Mouse (Mus musculus): ENCODE measurements around the gene Slit3. TPM values are rescaled to one million over a fixed set of nuclear protein-coding genes. Genes with fewer than 3 reads are reported as not detected.

Gene Slit3
- total and polyA plus RNA-seq, 2 experiments from 2014 or later: 6.7 to 23.7 TPM

DNA sequence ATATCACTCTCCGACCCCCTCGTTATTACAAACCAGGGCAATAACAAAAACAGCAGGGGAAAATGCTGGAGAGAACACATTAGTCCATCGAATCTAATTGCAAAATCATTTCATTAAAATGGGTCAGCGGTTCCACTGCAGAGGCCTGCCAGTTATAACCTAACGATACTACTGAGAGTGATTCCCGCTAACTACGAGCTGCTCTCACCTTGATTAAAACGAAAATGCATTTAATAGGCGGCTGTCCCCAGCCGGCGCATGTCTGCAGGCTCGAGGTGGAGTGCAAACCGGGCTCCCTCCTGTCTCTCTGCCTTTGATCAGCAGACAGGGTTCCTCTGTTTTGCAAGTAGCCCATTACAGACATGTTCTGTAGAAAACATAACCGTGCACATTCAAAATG lies 498.4 kb downstream of the Slit3 start:
- no peak overlapping the region for H3K4me3 ChIP-seq (ENCODE audit: low read depth, low read length)
- H3K9me3 ChIP-seq (replicated peaks; ENCODE audit: control insufficient read depth, low read length): no peaks in the 10 kb centered on the region
- H3K27ac ChIP-seq (ENCODE audit: low read depth): no peak overlapping the region
- no peaks in the 10 kb centered on the region for H3K4me1 ChIP-seq (ENCODE audit: control insufficient read depth, insufficient read depth)
- DNase-seq (ENCODE audit: low spot score): no peak
- no peak overlapping the region for H3K9ac ChIP-seq (replicated peaks; ENCODE audit: low read depth, low read length)
- no peak for ATAC-seq (ENCODE audit: insufficient read depth, low read depth)
- TF ChIP-seq CTCF (IDR thresholded peaks at IDR 0.05; ENCODE audit: low read depth) (no peak), EP300 (IDR thresholded peaks at IDR 0.05; ENCODE audit: low read depth) (no peak)
- no peak overlapping the region for H3K4me2 ChIP-seq (ENCODE audit: low read depth, low read length)
- H3K27me3 ChIP-seq (ENCODE audit: control insufficient read depth, insufficient read depth, low read length): no peaks in the 10 kb centered on the region
- WGBS: 86% methylated on average over 14 of the region's 14 CpGs
- H3K36me3 ChIP-seq (replicated peaks; ENCODE audit: control insufficient read depth, insufficient read depth, low read length): no peaks in the 10 kb centered on the region

DNA sequence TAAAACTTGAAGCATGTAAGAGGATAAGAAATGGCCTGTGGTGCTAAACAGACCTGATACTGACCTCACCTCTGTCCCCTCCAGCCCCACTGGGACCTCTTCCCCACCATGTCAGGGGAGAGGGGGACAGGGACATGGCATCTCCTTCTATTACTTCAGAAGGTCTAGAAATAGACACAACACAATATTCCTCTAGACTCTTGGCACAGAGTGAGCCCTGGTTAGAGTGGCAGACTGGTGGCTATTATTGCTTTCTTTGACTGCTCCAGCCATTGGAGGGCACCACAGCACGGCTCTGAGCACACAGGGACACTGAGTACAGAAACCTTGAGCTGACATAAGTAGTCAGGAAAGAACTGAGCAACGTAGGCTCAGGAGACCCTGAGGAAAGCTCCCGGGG lies 501.7 kb downstream of the Slit3 start:
- WGBS: 73% methylated on average over 3 of the region's 3 CpGs
- Histone ChIP-seq H3K4me2 (ENCODE audit: low read depth, low read length) (no peak overlapping the region), H3K4me3 (ENCODE audit: low read depth, low read length) (no peak overlapping the region), H3K9me3 (replicated peaks; ENCODE audit: control insufficient read depth, low read length) (no peaks in the 10 kb centered on the region), H3K4me1 (ENCODE audit: control insufficient read depth, insufficient read depth) (peaks cover 23% of the 10 kb centered on the region), H3K36me3 (replicated peaks; ENCODE audit: control insufficient read depth, insufficient read depth, low read length) (no peaks in the 10 kb centered on the region), H3K27me3 (ENCODE audit: control insufficient read depth, insufficient read depth, low read length) (no peaks in the 10 kb centered on the region), H3K9ac (replicated peaks; ENCODE audit: low read depth, low read length) (no peak overlapping the region), H3K27ac (ENCODE audit: low read depth) (no peak overlapping the region)
- no peak for TF ChIP-seq EP300 (IDR thresholded peaks at IDR 0.05; ENCODE audit: low read depth)
- TF ChIP-seq CTCF (IDR thresholded peaks at IDR 0.05; ENCODE audit: low read depth): peak; percentile 41
- ATAC-seq (ENCODE audit: insufficient read depth, low read depth) (peak; percentile 28; the same call in 1 of the 2 replicates), DNase-seq (ENCODE audit: low spot score) (peak; percentile 36)

DNA sequence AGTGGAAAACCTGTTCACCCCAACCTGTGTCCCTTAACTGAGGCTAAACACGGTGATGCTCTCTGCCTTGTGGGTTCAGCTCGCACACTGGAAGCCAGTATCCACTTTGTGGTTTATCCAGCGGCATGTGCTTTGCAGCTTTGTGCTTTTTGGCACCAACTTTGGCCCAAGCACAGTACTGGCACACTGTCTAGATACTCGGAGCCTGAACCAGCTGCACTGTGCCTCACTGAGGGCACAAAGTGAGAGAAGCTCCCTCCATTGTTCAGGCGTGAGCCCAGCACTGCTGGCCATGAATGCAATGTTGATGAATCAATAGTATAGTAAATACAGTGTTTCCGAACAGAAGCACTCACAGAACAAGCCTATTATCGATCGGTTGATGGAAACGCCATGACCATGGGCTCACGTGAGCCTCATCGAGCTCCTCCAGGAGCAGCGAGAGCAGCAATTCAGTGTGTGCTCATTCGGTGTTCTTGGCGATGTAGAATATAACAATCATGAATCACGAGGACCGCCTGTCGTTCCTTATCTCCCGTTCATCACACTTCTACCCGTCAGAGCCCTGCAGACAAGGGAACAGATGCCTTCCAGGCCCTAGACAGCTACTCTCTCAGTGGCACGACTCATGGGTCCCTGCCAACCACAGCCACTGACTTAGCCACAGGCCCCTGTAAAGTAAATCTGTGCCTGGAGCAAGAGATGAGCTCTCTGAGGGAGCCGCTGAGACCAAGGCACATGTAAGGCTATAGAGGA lies 503.7 kb downstream of the Slit3 start:
- Histone ChIP-seq H3K36me3 (replicated peaks; ENCODE audit: control insufficient read depth, insufficient read depth, low read length) (no peaks in the 10 kb centered on the region; the same call in 1 of the 2 replicates), H3K4me3 (ENCODE audit: low read depth, low read length) (no peak overlapping the region), H3K27ac (ENCODE audit: low read depth) (no peak overlapping the region), H3K9ac (replicated peaks; ENCODE audit: low read depth, low read length) (no peak overlapping the region), H3K27me3 (ENCODE audit: control insufficient read depth, insufficient read depth, low read length) (no peaks in the 10 kb centered on the region), H3K9me3 (replicated peaks; ENCODE audit: control insufficient read depth, low read length) (no peaks in the 10 kb centered on the region), H3K4me2 (ENCODE audit: low read depth, low read length) (no peak overlapping the region), H3K4me1 (ENCODE audit: control insufficient read depth, insufficient read depth) (peaks cover 27% of the 10 kb centered on the region)
- ATAC-seq (ENCODE audit: insufficient read depth, low read depth): no peak
- DNase-seq (ENCODE audit: low spot score): no peak
- WGBS: 51% methylated on average over 21 of the region's 21 CpGs
- TF ChIP-seq EP300 (IDR thresholded peaks at IDR 0.05; ENCODE audit: low read depth) (no peak), CTCF (IDR thresholded peaks at IDR 0.05; ENCODE audit: low read depth) (no peak)

DNA sequence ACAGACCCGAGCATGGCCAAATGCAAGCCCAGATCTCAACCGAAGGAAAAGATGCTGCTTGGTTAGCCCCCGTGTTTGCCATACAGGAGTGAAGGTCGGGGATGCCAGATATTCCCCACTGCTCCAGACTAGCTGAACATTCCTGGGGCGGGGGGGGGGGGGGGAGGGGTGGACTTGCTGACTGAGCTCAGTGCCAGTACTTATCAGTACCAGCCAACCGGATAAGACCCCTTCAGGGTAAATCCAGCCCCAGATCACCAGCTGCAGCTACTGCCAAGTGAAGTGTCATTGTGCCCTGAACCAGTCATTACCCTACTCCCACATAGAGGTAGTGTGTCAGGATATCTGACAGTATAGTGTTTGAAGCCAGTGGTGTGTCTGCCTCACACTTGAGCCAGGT lies 504.6 kb downstream of the Slit3 start:
- Histone ChIP-seq H3K36me3 (replicated peaks; ENCODE audit: control insufficient read depth, insufficient read depth, low read length) (no peaks in the 10 kb centered on the region; the same call in 1 of the 2 replicates), H3K4me3 (ENCODE audit: low read depth, low read length) (no peak overlapping the region), H3K4me2 (ENCODE audit: low read depth, low read length) (no peak overlapping the region), H3K27me3 (ENCODE audit: control insufficient read depth, insufficient read depth, low read length) (no peaks in the 10 kb centered on the region), H3K9me3 (replicated peaks; ENCODE audit: control insufficient read depth, low read length) (no peaks in the 10 kb centered on the region), H3K9ac (replicated peaks; ENCODE audit: low read depth, low read length) (no peak overlapping the region), H3K27ac (ENCODE audit: low read depth) (no peak overlapping the region), H3K4me1 (ENCODE audit: control insufficient read depth, insufficient read depth) (peaks cover 27% of the 10 kb centered on the region)
- peak; percentile 51 for ATAC-seq (ENCODE audit: insufficient read depth, low read depth)
- DNase-seq (ENCODE audit: low spot score): no peak
- WGBS: 31% methylated on average over 6 of the region's 6 CpGs
- TF ChIP-seq EP300 (IDR thresholded peaks at IDR 0.05; ENCODE audit: low read depth) (no peak), CTCF (IDR thresholded peaks at IDR 0.05; ENCODE audit: low read depth) (no peak)

DNA sequence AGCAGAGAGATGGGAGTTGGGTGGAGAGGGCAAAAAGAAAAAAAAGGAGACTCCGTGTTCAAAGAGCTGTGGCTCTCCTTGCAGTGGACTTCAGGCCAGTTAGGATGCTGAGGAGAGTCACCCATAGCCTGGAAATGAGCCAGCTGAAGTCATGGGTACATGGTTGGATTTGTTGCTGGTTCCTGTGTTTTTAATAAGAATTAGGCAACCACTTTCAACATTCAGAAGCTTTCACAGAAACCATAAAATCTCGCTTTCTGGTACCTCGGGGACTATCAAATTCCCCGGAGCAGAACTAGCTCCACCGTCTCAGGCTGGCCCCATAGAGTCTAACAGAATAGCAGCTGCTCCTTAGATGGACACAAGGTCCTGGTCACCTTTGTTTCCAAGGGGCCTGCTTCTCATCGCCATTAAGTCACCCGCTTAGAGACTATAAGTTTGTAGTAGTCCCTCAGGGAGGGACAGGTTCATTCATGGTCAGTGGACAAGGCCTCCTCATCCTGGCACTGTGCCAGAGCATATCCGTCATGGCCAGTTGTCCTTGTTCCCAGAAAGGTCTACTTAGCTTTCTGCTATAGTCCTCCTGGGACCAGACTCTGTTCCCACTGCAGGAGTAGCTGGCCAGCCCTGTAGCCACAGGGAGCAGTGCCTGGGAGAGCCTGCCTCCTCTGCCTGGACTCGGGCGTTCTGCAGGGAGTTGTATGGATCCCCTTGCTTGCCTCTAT lies 505.3 kb downstream of the Slit3 start:
- 76% methylated on average over 10 of the region's 10 CpGs for WGBS
- DNase-seq (ENCODE audit: low spot score): no peak
- Histone ChIP-seq H3K27ac (ENCODE audit: low read depth) (no peak overlapping the region), H3K9ac (replicated peaks; ENCODE audit: low read depth, low read length) (no peak overlapping the region), H3K27me3 (ENCODE audit: control insufficient read depth, insufficient read depth, low read length) (no peaks in the 10 kb centered on the region), H3K9me3 (replicated peaks; ENCODE audit: control insufficient read depth, low read length) (no peaks in the 10 kb centered on the region), H3K36me3 (replicated peaks; ENCODE audit: control insufficient read depth, insufficient read depth, low read length) (no peaks in the 10 kb centered on the region; the same call in 1 of the 2 replicates), H3K4me2 (ENCODE audit: low read depth, low read length) (no peak overlapping the region), H3K4me1 (ENCODE audit: control insufficient read depth, insufficient read depth) (peaks cover 27% of the 10 kb centered on the region), H3K4me3 (ENCODE audit: low read depth, low read length) (no peak overlapping the region)
- TF ChIP-seq EP300 (IDR thresholded peaks at IDR 0.05; ENCODE audit: low read depth): no peak
- TF ChIP-seq CTCF (IDR thresholded peaks at IDR 0.05; ENCODE audit: low read depth): no peak
- ATAC-seq (ENCODE audit: insufficient read depth, low read depth): no peak
